Mouse (Mus musculus) large intestine, adult 2 months (tissue): ENCODE data around the gene Olfr105-ps. TPM values are rescaled to one million over a fixed set of nuclear protein-coding genes. Genes with fewer than 3 reads are reported as not detected.

ENCODE experiments used
- DNase-seq: peaks from one replicate; pipeline ENCODE4 v3.0.0-alpha.2; 2012; ENCODE audit warnings: low read depth, low spot score
- WGBS: fragments of 180-500 bp; shearing (Covaris S2); methylation state at CpG from one replicate; pipeline ENCODE4 v1.1.7; 2018; 5-methylcytosine and 5-hydroxymethylcytosine counted together
- polyA plus RNA-seq: library from polyadenylated mRNA; depleted of rRNA; stranded (reverse); fragments of >200 nt; gene quantifications from 2 replicates; pipeline ENCODE4 v1.2.3, GENCODE M21; 2012; rRNA removed

The Olfr105-ps gene
- not detected in 2 replicates for polyA plus RNA-seq

- DNase-seq: no peak
These were observed at the start of gene Olfr105-ps for GRCm38 (mm10) chr17:37378733-37379132. Gene Olfr105-ps, plus strand, starts transcription at chr17:37379033.

- DNase-seq: no peak
- WGBS: 85% methylated on average over 2 of the region's 2 CpGs
These were observed 39.2 kb upstream of the Olfr105-ps start, which contains the start of gene Olfr103 for GRCm38 (mm10) chr17:37339598-37339997. Gene Olfr103, minus strand, starts transcription at chr17:37339698.

GRCm38 (mm10) chr17:37359282-37359681 is 19.6 kb upstream of the Olfr105-ps start, which contains the start of gene Olfr104-ps:
Gene Olfr104-ps, plus strand, starts transcription at chr17:37359582.
- DNase-seq: no peak

- DNase-seq: no peak
- 61% methylated on average over 1 of the region's 1 CpGs for WGBS
These were observed 11.3 kb downstream of the Olfr105-ps start, which contains the start of gene Olfr106-ps for GRCm38 (mm10) chr17:37390093-37390492. Gene Olfr106-ps, plus strand, starts transcription at chr17:37390393.

- 83% methylated on average over 3 of the region's 3 CpGs for WGBS
These were observed 20.1 kb downstream of the Olfr105-ps start, which contains the start of gene Olfr107 for GRCm38 (mm10) chr17:37398926-37399325. Gene Olfr107, plus strand, starts transcription at chr17:37399226.

GRCm38 (mm10) chr17:37413380-37413779 is 34.5 kb downstream of the Olfr105-ps start:
- DNase-seq: no peak

More at GRCm38 (mm10) chr17:37398926-37399325, 20.1 kb downstream of the Olfr105-ps start, which contains the start of gene Olfr107:
- DNase-seq: no peak

Other genes starting within 250 kb of the Olfr105-ps start
- gene Olfr93, start 217.5 kb upstream of the Olfr105-ps start, polyA plus RNA-seq: not detected in 2 replicates
- gene Ubd, start 185.1 kb upstream of the Olfr105-ps start, polyA plus RNA-seq: 12.6 and 18.4 TPM in 2 replicates
- gene Olfr94, start 178.0 kb upstream of the Olfr105-ps start, polyA plus RNA-seq: not detected in 2 replicates
- gene Olfr95, start 165.9 kb upstream of the Olfr105-ps start, polyA plus RNA-seq: not detected in 2 replicates
- not detected in 2 replicates for gene Olfr96, start 158.9 kb upstream of the Olfr105-ps start, polyA plus RNA-seq
- gene Olfr97, start 141.7 kb upstream of the Olfr105-ps start, polyA plus RNA-seq: not detected in 2 replicates
- gene Olfr98, start 115.3 kb upstream of the Olfr105-ps start, polyA plus RNA-seq: not detected in 2 replicates
- gene H2-M3, start 108.8 kb upstream of the Olfr105-ps start, polyA plus RNA-seq: 9.6 and 9.8 TPM in 2 replicates
- gene Olfr99, start 95.6 kb upstream of the Olfr105-ps start, polyA plus RNA-seq: not detected in 2 replicates
- not detected in 2 replicates for gene Olfr101, start 74.7 kb upstream of the Olfr105-ps start, polyA plus RNA-seq
- not detected in 2 replicates for gene Olfr102, start 62.0 kb upstream of the Olfr105-ps start, polyA plus RNA-seq
- not detected in 2 replicates for gene Olfr103, start 39.3 kb upstream of the Olfr105-ps start, polyA plus RNA-seq
- not detected in 2 replicates for gene Olfr104-ps, start 19.5 kb upstream of the Olfr105-ps start, polyA plus RNA-seq
- not detected in 2 replicates for gene Olfr106-ps, start 11.4 kb downstream of the Olfr105-ps start, polyA plus RNA-seq
- gene Olfr107, start 20.2 kb downstream of the Olfr105-ps start, polyA plus RNA-seq: not detected in 2 replicates
- gene Olfr108, start 66.4 kb downstream of the Olfr105-ps start, polyA plus RNA-seq: not detected in 2 replicates
- gene Olfr109, start 79.9 kb downstream of the Olfr105-ps start, polyA plus RNA-seq: not detected in 2 replicates
- 1.8 and 2.3 TPM in 2 replicates for gene H2-M2, start 104.5 kb downstream of the Olfr105-ps start, polyA plus RNA-seq
- not detected in 2 replicates for gene Olfr110, start 113.4 kb downstream of the Olfr105-ps start, polyA plus RNA-seq
- 0.07 TPM in 1 of 2 replicates, not detected in the other for gene Olfr111, start 129.0 kb downstream of the Olfr105-ps start, polyA plus RNA-seq
- gene Olfr112, start 190.4 kb downstream of the Olfr105-ps start, polyA plus RNA-seq: not detected in 2 replicates
- not detected in 2 replicates for gene Olfr113, start 198.6 kb downstream of the Olfr105-ps start, polyA plus RNA-seq
- not detected in 2 replicates for gene Olfr114, start 213.7 kb downstream of the Olfr105-ps start, polyA plus RNA-seq
- gene Olfr115, start 248.1 kb downstream of the Olfr105-ps start, polyA plus RNA-seq: not detected in 2 replicates
- not detected in 2 replicates for gene Olfr116, start 248.2 kb downstream of the Olfr105-ps start, polyA plus RNA-seq